Mouse (Mus musculus): Measurements from ENCODE around the gene Akap1.
A peak's percentile ranks its signal among the peaks of the same experiment; 100 is the strongest.

Akap1 gene

DNA sequence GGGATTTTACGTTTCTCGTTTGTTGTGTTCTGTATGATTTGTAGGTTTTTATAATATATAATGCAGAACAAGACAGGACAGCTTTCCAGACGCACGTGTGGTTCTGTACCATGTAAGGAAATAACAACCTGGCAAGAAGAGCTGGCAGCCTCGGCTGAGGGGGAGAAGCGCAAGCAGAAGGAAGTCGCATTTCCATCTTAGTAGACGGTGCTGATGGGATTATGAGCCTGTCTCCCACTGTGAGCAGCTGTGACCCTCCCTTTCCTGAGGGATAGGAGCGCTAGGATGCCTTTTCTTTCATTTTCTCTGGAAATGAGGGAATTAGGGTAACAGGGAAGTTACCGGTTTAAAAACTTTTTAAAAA, 9.3 kb upstream of the Akap1 start:
- DNase-seq = no peak

DNA sequence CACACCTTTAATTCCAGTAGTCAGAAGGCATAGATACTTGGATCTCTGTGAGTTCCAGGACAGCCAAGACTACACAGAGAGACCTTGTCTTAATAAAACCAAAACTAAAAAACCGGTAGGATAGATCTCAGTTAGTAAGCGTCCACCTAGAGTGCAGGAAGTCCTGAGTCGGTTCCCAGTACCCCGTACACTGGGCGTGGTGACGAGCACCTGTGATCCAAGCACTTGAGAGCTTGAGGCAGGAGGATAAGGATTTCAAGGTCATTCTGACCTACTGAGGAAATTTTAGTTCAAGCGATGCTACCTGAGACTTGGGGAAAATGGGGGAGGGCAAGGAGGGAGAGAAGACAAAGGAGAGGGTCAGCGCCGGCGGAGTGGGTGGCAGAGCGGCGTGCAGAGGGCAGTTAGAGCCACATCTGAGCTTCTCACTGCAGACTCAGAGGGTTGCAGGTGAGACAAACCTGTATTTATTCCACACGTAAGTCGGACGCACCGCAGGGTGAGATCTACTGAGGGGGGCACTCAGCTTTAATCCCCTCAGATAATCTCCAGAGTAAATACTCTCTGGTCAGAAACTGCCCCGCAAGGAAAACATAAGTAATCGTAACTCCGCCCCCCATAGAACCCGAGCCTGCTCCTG, 8.8 kb upstream of the Akap1 start:
- no peak for DNase-seq

DNA sequence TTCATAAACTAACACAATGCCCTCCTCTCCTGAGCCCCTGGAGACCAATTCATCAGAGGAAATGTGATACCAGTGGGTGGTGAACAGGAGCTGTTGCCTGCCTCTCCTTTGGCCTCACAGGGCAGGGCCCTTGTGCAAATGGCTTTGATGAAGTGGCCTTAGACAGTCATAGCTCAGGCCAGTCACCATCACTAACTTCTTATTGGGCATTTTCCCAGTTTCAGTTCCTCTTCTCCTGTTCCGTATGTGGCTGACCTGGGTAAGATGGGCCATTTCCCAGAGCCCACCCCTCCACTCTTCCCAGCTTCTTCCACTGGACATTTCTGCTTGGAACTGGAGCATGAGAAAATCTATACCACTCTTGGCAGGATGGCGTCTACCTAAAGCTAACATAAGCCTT, 5.1 kb upstream of the Akap1 start:
- DNase-seq = no peak

DNA sequence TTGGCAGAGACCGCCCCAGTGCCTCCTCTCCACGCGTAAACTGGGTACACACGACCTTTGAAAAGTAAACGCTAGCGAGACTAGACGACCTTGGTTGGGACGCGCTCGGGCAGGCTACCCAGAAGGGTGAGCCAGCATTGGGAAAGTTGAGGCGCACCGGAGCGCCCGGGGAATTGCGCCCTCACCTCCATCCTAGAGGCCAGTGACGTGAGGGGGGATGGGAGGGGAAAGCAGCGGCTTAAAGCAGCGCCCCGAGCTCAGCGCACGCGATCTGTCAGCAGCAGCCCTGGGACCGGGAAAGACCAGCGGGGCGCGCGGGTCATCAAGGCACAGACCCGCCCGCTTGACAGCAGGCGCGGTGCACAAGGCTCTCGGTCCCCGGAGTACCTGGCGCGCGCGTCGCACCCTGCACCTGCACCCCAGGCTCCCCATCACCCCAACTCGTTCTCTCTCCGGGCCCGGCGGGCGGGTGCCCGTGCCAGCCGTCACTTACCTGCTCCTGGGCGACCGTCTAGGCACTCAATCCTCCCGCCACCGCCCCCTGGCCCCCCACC, 405 bp downstream of the Akap1 start:
- DNase-seq = no peak

DNA sequence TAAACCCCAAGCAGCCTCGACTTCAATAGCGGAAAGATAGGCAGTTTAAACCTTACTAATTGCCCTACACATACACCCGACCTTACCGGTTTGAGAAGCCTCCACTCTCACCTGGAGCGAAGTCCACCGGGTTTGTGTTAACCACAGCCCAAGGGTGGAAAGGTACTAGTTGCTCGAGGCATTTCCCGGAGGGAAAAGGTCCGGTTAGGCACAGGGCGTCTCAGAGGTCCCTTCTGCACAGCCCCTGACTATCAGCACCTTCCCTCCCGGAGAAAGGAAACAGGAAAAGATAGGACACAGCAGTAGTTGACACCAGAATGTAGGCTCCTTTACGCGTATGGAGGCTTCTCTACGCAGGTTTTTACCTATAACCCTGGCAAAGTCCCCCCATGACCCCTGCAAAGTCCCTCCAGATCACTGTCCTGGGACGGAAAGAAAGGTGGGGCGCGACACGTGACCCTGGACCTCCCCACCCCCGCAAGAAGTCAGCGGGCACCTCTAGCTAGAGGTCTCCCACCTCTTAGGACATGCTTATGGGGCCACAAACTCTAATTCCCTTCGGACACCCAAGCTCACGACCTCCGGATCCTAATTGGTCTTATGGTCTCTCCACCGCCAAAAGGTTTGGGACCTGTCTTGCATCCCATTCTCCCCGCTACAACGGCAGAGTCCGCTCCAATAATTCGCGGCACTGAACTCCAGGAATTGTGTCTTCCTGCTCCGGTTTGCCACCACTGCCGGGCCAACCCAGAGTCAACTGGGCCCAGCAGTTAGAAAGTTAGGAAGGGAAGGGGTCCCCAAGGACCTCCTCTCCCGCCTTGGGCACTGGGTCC, 1.1 kb downstream of the Akap1 start:
- no peak for DNase-seq

DNA sequence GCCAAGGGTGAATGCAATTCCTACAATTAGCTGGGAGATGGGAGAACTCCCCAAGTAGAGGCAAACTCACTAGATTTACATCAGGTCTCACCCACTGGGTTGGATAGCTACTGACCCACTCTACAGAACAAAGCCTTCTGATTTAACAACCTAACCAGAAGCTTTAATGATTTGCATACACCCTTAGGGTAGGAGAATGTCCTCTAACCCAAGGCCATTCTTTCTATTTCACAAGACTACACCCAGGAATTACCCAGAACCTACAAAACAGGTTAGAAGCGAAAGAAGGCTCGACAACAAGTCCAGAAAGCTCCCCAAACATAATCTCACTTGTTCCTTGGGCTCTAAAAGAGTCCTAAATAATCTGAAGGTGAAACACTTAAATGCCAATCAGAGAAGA, 2.0 kb downstream of the Akap1 start:
- DNase-seq = no peak

DNA sequence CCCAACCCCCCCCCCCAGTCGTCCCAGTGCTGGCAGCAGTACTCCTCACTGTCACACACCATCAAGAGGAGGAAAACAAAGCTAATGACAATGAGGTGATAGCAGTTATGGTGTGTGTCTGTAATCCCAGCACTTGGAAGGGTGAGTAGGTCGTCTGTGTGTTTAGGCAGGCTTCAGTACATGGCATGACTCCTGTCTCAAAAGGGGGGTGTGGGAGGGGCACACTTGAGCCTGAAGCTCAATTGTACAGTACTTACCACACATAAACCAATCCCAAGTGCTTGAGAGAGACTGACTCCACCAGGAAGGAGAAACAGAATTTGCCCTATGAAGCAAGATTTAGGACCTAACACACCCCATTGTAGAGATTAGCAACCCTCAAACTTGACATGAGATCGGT, 3.3 kb downstream of the Akap1 start:
- DNase-seq = no peak

DNA sequence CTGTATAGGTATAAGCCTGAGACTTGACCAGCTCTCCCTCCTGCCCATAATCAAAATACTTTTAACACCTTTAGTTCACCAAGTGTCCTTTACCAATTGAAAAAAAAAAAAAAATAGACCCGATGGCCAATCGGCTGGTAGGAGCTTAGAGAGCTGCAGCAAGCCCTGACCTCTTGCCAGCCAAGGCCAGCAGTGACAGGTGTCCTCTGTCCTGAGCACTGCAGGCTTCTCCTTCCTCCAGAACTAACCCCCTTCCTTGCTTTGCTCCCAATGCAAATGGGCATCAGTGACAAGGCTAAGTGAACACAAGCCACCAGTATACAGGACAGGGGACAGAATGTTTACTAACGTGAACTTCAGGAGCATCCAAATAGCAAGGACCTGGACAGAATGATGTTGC, 3.7 kb downstream of the Akap1 start:
- peak; percentile 26 to 42 for DNase-seq

DNA sequence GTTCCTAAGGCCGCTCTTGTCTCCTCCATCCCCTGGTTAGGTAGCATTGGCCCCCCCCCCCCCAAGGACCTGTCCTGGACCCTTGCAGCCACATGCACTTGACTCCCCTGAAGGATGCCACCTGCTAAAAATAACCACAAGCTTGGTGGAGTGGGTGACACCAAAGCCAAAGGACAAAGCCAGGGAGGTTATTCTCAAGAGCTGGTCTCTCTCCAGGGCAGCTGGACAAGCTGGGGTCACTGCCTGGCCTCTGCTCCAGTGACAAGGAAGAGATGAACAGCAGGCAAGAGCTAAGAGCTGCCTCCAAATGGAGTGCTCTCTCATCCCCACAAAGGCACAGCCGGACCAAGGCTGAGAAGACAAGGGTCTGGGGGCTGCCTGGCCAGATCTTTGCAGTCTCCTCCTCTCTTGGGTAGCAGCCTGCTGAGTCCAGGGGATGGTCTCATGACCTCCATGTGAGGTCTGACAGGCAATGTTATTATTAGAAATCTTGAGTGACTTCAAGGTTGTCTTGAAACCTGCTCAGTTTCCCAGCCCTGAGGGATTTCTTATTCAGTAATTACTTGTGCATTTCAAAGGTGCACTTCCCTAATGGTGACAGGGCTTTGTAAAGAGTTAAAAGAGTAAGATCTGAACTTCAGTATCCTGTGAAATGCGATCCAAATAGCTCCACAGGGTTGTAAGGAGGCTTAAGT, 6.9 kb downstream of the Akap1 start:
- DNase-seq = no peak

DNA sequence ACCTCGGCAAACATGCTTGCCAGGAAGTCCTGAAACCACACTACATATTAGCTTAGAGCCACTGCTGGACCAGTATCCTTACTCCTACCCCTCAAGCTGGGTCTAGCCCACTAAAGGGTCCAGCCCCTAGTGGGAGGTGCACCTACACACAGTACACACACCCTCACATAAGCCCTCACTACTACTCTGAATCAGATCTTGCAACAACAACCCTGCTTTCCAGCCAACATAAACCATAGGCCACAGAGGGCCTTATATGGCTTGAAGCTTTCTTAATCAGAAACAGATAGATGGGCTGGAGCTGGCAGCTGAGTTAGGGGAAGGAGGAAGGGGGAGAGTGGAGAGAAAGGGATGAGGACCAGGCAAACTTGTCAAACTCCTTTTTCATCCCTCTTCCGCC, 8.0 kb downstream of the Akap1 start:
- no peak for DNase-seq

DNA sequence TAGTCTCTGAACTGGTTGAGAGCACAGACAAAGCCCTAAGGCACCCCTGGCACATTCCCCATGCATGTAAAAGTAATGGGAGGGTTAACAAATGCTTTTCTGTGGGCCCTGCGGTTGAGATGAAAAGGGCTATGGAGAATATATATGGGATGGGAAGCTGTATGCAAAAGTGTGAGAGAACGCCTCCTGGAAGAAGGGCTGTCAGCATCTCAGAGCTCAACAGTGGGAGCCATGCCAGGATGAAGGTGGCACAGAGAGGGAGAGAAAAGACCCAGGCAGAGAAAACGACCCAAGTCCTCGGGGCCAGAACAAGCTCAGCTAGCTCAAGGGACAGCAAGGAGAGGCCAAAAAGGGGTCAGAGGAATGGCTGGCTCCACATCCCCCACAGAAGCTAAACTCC, 8.6 kb downstream of the Akap1 start:
- DNase-seq = no peak

DNA sequence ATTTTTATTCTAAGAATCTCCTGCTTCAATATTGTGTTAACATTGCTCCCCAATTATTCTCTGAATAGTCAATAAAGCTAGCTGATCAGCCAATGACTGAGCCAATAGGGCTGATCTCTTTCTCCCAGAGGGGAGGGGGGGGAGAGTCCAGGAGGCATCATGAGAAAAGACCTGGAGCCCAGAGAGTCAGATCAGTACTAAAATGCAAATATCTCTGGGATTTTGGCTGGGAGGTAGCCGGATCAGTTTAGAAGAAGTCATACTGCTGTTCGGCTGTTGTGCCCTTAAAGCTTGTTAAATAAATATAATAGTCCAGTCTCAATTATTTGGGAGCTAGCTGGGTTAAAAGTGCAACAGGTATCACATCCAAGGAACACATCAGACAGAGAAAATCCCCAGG, 10.8 kb downstream of the Akap1 start:
- no peak for DNase-seq

DNA sequence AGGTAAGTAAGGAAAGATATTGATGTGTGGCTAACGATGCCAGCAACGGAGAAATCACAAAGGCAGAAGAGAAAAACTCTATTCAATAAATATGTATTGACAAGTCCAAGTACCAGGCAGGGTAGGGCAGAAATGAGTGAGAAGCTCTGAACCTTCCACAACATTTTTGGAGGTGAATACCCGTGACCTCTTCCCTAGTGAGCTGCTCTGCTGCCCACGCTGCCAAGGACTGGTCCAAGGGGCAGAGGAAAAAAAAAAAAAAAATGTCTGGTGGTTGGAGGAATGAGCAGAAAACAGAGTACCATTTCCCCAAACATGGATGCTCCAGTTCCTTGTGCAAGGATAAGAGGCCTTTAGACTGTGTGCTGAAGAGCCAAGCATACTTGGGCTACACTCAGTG, 11.6 kb downstream of the Akap1 start:
- no peak for DNase-seq

DNA sequence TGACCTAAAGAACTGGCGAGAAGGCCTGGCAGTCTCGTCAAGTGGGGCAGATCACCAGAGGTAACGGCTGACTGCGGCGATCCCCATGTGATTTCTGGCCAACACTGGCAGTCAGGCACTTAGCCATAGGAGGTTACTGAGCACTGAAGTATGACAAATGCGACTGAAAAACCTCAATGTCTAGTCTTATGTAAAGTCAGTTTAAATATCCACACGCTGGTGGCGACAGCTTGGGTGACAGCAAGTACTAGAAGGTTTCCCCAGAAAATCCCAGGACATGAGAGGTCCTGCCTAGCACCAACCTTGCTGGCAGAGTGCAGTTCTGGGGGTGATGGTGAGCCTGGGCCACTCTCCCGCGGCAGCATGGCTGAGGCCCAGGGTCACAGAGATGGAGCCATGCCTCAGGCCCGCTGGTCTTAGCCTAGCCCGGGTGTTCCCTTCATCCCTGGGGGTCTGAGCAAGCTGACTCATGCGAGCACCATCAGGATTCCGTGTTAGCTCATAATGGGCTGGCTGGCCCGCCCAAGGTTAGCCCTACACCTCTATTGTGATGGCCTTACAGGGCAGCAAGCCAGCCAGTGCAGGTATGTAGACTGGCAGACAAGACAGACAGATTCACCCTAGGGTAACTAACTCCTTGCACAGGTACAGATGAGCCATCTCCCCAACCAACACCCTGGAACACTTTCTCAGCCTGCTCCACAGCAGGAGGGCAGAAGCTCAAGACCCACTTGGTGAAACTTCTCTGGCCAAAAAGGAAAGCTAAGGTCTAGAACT, 13.1 kb downstream of the Akap1 start:
- DNase-seq = peak; percentile 61 to 67

DNA sequence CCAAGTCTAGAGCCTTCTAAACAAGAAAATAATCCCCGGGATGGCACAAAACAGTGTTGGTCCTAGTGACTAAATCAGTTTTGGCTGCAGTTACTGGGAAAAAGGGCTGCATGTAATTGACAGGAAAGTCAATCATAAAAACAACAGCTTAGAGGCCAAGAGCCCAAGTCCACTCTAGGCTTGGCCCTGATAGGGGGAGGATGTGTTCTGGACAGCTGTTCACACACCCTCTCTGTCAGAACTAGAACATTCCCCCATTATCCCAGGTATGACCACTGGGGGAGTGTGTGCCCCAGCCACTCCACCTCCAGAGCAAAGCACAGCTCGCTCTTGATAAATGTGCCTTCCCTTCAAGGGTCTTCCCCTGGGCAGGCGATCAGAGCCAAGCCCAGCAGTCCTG, 14.7 kb downstream of the Akap1 start:
- no peak for DNase-seq

DNA sequence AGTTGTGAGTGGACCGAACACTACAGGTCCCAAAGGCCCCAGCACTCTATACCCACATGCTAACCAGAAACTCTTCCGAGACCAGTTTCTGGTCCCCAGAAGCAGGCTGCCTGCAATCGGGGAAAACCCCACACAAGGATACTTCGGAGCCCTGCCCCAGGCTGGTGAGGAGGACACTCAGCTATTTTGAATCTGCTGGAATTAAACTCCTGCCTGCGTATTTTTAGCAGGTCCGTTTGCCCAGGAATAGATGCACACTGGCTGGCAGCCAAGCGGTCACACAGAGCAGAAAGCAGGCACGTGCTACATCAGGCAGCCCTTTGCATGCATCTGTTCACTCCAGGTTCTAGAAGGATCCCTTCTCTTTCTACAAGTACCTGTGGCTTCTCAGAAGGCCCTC, 15.1 kb downstream of the Akap1 start:
- DNase-seq = peak; percentile 62 to 70

DNA sequence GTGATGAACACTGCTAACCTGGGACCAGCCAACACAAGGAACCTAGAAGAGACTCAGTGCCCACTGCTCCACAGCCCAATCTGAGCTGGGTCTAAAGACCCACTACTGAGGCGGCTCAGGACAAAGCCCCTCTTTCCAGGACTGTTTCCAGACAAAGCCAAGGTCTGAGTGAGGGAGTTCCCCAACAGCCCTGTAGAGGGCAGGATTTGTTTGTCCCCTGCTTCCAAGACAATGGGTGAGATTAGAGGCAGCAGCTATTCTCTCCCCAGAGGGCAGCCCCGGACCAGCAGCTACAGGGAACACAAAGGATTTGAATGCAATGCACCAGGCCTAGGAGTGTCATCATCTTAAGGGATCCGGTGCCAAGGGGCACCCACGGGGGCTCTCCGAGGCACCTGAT, 15.8 kb downstream of the Akap1 start:
- DNase-seq = peak; percentile 59 to 70

DNA sequence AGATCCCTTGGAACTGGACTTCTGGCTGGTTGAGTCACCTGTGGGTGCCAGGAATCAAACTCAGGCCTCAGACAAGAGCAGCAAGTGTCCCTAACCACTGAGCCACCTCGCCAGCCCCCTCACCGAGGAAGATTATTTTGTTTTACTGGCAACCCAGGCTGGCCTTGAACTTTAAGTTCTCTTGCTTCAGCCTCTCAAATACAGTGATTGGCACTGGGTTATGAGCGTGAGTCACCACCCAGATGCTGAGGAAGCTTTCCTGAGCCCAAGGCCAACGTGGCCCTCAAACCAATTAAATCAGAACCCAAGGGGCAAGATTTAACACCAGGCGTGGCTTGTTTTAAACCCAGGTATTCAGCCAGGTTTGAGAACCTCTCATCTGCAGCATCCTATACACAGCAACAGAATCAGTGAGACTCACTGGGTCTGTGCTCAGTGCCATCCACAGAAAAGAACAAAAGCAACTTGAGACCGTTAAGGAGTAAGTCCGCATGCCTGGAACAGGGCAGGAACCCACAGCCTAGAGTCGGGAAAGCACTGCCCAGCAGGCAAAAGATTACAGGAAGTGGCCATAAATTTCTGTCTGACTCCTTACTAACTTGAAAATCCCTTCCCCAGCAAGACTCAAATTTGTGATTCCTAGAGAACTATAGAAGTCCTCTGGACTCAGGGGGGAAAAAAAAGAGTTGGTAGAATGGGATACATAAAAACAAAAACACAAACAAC, 16.9 kb downstream of the Akap1 start:
- DNase-seq = no peak

DNA sequence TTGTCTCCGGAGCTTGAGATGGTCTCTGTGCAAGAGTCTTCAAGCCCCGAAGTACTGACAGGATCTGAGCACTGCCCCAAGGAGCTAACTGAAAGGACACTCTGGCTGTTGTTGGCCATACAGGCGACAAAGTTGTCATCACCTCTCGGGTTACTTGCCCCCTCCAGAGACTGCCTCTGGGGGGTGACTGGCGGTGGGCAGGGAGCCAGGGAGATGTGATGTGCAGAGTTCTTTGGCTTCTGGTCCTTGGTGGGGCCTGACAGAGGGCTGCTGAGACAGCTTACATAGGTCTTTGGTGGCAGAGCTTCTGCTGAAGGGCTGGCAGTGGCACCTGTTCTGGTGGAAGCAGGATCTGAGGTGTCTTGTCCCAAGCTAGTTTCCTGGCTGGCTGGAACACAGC, 20.0 kb downstream of the Akap1 start:
- no peak for DNase-seq

DNA sequence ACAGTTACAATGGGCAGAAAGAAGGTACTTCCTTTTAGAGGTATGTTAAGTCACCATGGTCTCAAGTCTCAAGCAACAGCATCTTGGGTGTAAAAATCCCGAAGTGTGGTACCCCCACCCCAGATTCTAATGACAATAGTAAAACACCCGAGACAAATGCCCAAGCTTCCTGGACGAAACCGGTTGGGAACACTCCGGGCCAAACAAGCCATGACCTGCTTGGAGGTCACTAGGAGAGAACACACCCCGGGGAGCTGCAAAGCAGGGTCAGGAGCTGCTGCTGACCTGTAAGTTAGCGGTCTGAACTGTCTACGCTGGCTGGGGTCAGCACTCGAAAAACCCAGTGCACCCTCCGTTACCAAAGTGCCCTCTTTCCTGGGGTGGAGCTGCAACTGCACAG, 21.1 kb downstream of the Akap1 start:
- DNase-seq = no peak

DNA sequence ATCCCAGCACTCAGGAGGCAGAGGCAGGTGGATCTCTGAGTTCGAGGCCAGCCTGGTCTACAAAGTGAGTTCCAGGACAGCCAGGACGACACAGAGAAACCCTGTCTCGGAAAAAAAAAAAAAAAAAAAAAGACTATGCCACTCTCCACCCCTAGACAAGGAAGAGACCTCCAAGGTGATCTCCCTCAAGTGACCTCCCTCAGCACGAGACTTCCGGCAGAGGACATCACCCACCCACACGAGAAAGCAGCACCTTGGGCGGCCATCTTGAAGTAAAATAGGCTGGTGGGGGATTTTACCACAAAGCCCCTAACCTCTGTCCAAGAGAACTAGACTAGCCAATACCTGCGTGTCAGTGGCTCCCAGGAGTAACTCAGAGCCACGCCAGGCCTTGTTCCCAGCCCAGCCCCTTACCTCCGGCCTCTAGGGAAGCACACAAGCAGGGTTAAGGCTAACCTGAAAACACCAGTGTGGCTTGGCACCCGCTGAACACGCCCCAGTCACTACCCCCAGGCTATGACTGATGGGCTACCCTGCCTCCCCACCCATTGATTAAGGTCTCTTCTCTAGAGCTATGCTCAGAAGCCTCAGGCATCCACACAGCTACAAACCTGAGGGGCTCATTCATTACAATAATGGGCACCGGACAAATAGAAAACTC, 21.9 kb downstream of the Akap1 start:
- DNase-seq = no peak

DNA sequence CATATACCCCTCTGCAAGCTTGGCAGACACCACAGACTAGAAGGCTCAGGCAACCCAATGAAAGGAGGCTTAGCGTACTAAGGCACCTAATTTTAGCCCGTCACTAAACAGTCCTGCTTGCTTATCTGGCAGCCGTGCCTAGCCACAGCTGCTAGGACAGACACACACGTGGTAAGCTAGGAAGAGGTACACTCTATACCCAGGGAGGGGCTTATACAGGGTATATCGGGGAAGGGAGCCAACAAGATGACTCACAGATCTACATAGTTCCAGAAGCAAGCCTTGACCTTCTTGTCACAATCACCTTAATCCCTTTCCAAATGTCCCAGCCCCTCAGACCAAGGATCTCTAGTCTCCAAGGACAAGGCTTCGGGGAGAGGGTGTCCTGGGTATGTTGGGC, 23.0 kb downstream of the Akap1 start:
- no peak for DNase-seq

All from cerebellum, postnatal 36 days (tissue).